Mouse (Mus musculus) A20 (cell line): Measurements from ENCODE around the gene Smim9.
A peak's percentile ranks its signal among the peaks of the same experiment; 100 is the strongest.
"Not testable (repeated sequence)": the region's sequence is repeated elsewhere in the genome, so short reads cannot be mapped to it uniquely, and the experiment has no call there.

Source experiments
- DNase-seq: peaks from one replicate; pipeline ENCODE4 v3.0.0-alpha.2; 2011; ENCODE audit warnings: low read depth, low spot score

Smim9 gene

GRCm38 (mm10) chrX:75163670-75164069 lies at the start of gene Smim9:
Gene Smim9 (minus strand): TSS chrX:75163770.
- DNase-seq: no peak

DNA sequence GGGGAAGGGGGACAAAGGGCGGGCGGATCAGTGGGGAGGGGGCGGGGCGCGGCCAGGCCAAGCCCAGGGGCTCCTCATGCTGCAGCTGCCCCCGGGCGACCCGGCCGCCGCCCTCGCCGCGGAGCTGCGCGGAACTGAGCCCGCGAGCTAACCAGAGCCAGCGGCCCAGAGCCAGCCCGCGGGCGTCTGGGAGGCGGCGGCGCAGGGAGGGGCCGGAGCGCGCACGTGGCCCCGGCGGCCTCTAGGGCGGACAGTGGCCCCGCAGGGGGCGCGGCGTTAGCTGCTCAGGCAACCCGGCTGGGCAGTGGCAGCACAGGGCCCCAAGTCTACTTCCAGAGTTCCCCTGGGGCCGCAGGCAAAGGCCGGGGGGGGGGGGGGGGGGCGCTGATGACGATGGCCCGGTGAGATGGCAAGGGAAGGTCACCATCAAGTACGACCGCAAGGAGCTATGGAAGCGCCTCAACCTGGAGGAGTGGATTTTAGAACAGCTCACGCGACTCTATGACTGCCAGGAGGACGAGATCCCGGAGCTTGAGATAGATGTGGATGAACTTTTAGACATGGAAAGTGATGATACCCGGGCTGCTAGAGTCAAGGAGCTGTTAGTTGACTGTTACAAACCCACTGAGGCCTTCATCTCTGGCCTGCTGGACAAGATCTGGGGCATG lies 7.9 kb downstream of the Smim9 start:
- DNase-seq: peak; percentile 43

- DNase-seq: no peak
These were observed 11.3 kb downstream of the Smim9 start for GRCm38 (mm10) chrX:75152249-75152648.

- DNase-seq: no peak
These were observed 13.3 kb downstream of the Smim9 start for GRCm38 (mm10) chrX:75150304-75150703.

GRCm38 (mm10) chrX:75148414-75148813 lies 15.2 kb downstream of the Smim9 start:
- no peak for DNase-seq

- not testable (repeated sequence) for DNase-seq
These were observed 20.4 kb downstream of the Smim9 start for GRCm38 (mm10) chrX:75143124-75143555.

DNA sequence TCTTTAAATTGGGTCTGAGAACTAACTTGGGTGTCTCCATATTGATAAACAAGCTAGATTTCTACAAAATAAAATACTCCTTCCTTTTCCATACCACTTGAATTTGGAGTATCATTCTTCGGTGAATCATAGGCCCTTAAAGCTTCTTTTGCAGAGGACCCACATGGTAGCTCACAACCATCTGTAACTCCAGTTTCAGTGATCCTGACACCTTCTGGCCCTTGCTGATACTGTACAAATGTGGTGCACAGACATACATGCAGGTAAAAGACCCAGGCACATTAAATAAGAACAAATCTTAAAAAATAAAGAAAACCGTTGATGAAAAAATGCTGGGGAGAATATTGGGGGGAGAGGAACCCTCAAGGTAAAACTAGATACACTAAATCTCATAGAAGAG lies 25.4 kb downstream of the Smim9 start:
- DNase-seq: no peak

DNA sequence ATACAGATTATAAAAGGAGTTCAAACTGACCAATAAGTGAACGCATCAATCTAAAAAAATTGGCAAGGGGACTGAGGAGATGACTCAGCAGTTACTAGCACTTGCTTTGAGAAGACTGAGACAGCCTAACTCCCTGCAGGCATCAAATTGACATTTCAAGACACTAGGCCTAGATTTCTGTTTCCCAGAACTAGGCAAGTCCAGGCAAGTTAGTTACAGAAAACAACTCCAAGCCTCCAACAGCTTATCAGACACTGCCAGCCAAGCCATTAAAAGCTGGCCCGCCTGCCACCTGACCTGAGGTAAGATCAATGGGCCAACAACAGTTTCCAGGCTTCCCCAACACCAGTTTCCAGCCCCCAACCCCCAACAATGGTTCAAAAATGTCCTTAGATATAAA lies 25.8 kb downstream of the Smim9 start:
- no peak for DNase-seq

DNA sequence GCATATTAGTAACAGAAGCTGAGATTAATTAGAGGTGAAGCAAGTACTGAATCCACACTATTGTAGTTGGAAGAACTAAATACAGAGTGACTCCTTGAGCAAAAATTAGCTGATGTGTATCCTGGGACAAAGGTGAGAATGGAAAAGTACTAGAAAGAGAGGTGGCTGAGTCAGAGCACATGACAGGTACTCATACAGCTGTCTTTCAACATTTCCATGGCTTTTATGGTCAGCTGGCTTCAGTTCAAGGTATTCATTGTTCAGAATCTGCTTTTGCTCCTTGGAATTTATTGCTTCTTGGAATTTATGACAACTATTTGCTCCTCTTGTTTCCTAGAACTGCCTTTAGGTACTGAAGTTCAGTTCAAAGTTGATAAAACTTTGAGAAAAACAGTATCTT lies 26.6 kb downstream of the Smim9 start:
- DNase-seq: no peak

DNA sequence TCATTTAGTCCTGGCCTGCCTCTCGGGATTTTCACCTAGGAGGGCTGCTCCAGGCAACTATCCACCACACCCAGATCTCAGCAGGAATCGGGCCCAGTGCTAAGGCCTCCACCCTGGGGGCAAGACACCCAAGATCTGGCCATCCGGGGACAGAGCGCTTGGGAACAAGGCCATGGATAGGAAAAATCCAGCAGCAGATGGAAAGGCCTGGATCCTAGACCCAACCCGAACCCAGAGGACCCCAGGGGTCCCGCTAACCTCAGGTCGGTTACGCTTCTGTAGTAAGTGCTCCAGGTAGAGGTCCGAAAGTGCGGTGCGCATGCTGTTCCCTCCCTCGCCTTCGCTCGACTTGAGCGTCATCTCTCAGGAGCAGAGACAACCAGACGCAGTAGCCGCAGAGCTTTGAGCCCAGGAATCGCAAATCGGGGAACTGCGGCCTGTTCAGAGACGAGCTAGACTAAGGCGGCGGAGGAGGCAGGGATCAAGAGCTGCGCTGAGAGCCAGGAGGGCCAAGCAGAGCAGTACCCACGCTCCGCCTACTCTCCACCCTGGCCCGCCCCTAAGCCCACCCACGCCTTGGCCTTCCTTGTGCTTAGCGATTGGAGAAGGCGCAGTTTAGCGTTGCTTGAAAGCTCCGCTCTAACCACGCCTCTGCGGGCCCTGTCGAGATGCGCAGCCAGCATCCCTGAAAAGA lies 33.0 kb downstream of the Smim9 start, which contains the start of gene Mpp1:
Gene Mpp1, minus strand, starts transcription at position 550 of the 694 bp plus-strand sequence.
- DNase-seq: peak; percentile 88

DNA sequence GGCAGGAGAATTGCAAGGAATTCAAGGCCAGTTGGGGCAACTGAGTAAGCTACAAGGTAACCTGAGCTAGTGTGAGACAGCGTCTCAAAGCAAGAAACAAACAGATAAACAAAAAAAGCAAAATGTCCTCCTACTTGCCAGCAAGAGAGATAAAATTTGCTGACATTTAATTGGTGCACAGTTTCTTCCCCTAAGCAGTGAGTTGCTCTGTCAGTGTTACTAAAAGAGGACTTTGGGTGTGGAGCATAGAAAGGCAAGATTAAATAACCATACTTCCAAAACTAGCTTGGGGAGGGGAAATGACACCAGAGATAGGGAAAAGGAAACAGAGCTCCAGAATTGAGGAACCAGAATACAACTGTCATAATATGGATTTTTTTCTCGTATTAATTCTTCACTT lies 34.1 kb downstream of the Smim9 start:
- peak; percentile 22 for DNase-seq

DNA sequence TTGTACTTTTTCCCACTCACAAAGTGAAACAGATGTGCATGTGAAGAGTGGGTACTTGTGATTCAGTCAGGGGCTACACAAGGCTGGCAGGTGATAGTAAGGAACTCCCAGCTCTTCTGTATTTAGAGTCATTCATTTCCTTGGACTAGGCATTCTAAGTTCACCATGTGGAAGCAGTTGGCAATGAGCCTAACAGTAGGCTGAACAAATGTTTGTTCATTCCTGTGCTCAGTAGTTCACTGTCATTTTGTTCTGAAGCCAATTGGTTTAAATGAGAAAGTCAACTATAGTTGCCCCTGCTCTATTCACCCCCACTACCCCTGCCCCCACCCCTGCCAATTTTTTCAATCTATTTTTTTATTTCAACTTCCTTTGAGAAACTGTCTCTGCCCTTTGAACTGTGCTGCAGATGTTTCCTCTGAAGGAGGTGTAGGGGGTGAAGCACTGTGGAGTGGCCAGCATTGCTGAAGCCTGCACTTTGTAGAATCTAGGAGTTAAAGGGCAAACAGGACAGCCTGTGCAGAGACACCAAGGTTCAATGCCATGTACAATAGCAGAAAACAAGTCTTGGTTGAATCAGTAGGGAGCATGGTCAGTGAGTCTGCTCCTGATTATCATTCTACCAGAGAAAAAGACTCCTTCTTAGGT lies 35.1 kb downstream of the Smim9 start:
- DNase-seq: peak; percentile 50

DNA sequence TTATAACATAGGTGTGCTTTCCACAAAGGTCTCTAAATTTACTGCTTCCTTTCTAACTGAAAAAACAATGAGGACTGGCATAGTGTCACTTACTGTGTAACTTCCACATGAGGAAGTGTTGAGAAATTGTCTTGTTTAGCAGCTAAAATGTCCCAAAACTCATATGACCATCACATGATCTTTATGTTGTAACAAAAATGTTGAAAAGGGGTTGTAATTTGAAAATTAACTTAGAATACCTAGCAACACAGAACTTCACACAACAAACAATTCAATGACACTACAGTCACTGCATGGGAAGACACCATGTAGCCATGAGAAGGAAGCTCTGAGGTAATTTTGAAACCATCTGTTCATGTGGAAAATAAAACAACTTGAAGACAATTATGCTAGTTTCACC lies 36.7 kb downstream of the Smim9 start:
- no peak for DNase-seq

- no peak for DNase-seq
These were observed 38.0 kb downstream of the Smim9 start for GRCm38 (mm10) chrX:75125606-75126005.

DNA sequence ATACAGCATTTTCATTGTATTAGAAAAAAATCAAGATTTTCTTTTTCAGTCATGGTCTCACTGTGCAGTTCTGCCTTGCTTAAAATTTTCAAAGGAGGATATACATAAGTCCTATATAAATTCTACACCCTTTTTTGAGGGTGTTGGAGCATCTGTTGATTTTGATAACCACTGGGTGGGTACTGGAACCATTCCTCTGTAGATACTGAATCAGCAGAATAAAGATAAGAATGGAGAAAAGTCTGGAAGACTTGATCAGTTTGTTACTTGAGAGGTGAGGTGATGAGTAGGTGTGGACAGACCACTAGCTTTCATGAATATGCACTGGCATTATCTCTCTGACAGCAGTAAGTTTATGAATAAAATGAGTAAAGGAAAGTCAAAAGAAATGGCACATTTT lies 48.0 kb downstream of the Smim9 start:
- DNase-seq: no peak

GRCm38 (mm10) chrX:75102293-75102692 lies 61.3 kb downstream of the Smim9 start:
- DNase-seq: no peak

DNA sequence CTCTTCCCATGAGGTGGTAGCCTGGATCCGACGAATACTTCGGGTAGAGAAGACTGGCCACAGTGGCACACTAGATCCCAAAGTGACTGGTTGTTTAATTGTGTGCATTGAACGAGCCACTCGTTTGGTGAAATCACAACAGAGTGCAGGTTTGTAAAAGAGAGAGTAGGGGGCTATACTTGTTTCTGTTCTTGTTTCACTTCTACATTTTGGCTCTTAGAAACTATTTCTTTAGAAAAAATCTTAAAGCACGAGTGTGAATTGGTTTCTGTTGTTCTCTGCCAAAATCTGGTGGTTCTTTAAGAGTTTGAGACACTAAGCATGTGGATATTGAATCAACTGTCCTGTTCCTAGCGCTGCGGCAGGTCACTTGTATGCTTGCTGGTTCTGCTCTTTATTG lies 64.8 kb downstream of the Smim9 start:
- DNase-seq: peak; percentile 32

DNA sequence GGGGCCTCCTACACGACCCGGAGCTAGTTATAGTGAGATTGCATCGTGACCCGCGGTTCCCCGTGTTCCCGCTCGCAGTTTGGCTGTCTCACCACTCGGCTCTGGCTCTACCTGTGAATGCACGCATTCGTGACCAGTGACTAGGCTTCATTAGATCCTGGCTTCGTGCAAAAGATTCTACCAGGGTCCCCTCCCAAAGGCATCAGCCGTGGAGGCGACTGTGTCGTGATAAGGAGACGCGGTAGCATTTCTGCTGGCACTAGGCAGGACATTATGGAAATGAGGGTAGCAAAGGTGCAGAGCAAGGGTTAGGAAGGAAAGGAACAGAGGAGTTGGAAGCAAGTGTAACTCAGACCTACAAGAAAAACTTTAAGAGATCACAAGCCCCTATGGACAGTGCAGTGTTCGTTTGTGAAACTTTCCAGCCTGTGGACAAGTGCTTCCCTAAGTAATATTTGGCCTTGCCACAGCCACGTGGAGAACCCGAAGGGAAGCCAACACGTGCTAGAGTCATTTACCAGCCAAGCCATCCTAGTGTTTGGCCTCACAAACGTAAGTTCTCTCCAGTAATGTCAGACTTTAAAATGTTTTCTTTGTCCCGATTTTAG lies 67.3 kb downstream of the Smim9 start:
- DNase-seq: no peak
